Mouse (Mus musculus): ENCODE results near the gene Rps26. TPM values are rescaled to one million over a fixed set of nuclear protein-coding genes. Genes with fewer than 3 reads are reported as not detected.

The Rps26 gene
- 421 and 530 TPM in 2 replicates for polyA plus RNA-seq (2012; rRNA removed)

GRCm38 (mm10) chr10:128626311-128627310, at the start of gene Rps26:
Rps26 (minus strand) TSS chr10:128626747.
- WGBS = 1% methylated on average over 40 of the region's 40 CpGs
- H3K4me1 ChIP-seq (ENCODE audit: control insufficient read depth, insufficient read depth, low read length) = peaks cover 6% of the 10 kb centered on the region

GRCm38 (mm10) chr10:128674469-128675008, 48.0 kb upstream of the Rps26 start:
- TF ChIP-seq CTCF (IDR thresholded peaks at IDR 0.05; ENCODE audit: insufficient read depth, low read length) = peak; percentile 28; the same call in 1 of the 2 replicates
- TF ChIP-seq POLR2A (IDR thresholded peaks at IDR 0.05; ENCODE audit: borderline replicate concordance, extremely low read depth, low read depth, low read length) = no peak
- DNase-seq = no peak

More at GRCm38 (mm10) chr10:128626311-128627310, at the start of gene Rps26:
- H3K4me3 ChIP-seq (replicated peaks; ENCODE audit: extremely low read depth, low read depth, low read length) = peak within 1 kb of the TSS; percentile 93
- TF ChIP-seq CTCF (IDR thresholded peaks at IDR 0.05; ENCODE audit: insufficient read depth, low read length) = no peak
- peak; percentile 95; the same call in 1 of the 2 replicates for TF ChIP-seq POLR2A (IDR thresholded peaks at IDR 0.05; ENCODE audit: borderline replicate concordance, extremely low read depth, low read depth, low read length)
- peak; percentile 80 for DNase-seq

GRCm38 (mm10) chr10:128673763-128674468, 47.4 kb upstream of the Rps26 start, which contains the start of gene Suox:
Suox (minus strand) TSS chr10:128674073.
- peaks cover 2% of the 10 kb centered on the region; the same call in 1 of the 2 replicates for H3K4me1 ChIP-seq (ENCODE audit: control insufficient read depth, insufficient read depth, low read length)
- WGBS = under 1% methylated on average over 58 of the region's 60 CpGs
- TF ChIP-seq CTCF (IDR thresholded peaks at IDR 0.05; ENCODE audit: insufficient read depth, low read length) (no peak), POLR2A (IDR thresholded peaks at IDR 0.05; ENCODE audit: borderline replicate concordance, extremely low read depth, low read depth, low read length) (peak; percentile 51; the same call in 1 of the 2 replicates)
- peak within 1 kb of the TSS; percentile 63 for H3K4me3 ChIP-seq (replicated peaks; ENCODE audit: extremely low read depth, low read depth, low read length)
- DNase-seq = peak; percentile 88

More at GRCm38 (mm10) chr10:128674469-128675008, 48.0 kb upstream of the Rps26 start:
- Histone ChIP-seq H3K4me1 (ENCODE audit: control insufficient read depth, insufficient read depth, low read length) (peaks cover 2% of the 10 kb centered on the region; the same call in 1 of the 2 replicates), H3K4me3 (replicated peaks; ENCODE audit: extremely low read depth, low read depth, low read length) (peak overlapping the region; percentile 63)
- 2% methylated on average over 9 of the region's 9 CpGs for WGBS

GRCm38 (mm10) chr10:128671148-128671547, 44.6 kb upstream of the Rps26 start:
- Histone ChIP-seq H3K4me1 (ENCODE audit: control insufficient read depth, insufficient read depth, low read length) (peaks cover 2% of the 10 kb centered on the region; the same call in 1 of the 2 replicates), H3K4me3 (replicated peaks; ENCODE audit: extremely low read depth, low read depth, low read length) (no peak overlapping the region)
- no peak for TF ChIP-seq CTCF (IDR thresholded peaks at IDR 0.05; ENCODE audit: insufficient read depth, low read length)
- no peak for TF ChIP-seq POLR2A (IDR thresholded peaks at IDR 0.05; ENCODE audit: borderline replicate concordance, extremely low read depth, low read depth, low read length)
- 94% methylated on average over 9 of the region's 9 CpGs for WGBS
- no peak for DNase-seq

- peak; percentile 75 for DNase-seq
- Histone ChIP-seq H3K4me1 (ENCODE audit: control insufficient read depth, insufficient read depth, low read length) (no peaks in the 10 kb centered on the region; the same call in 1 of the 2 replicates), H3K4me3 (replicated peaks; ENCODE audit: extremely low read depth, low read depth, low read length) (peak overlapping the region; percentile 42)
- WGBS = 3% methylated on average over 42 of the region's 42 CpGs
- no peak for TF ChIP-seq POLR2A (IDR thresholded peaks at IDR 0.05; ENCODE audit: borderline replicate concordance, extremely low read depth, low read depth, low read length)
- TF ChIP-seq CTCF (IDR thresholded peaks at IDR 0.05; ENCODE audit: insufficient read depth, low read length) = no peak
These were observed 42.5 kb upstream of the Rps26 start for GRCm38 (mm10) chr10:128668790-128669672.

- Histone ChIP-seq H3K4me3 (replicated peaks; ENCODE audit: extremely low read depth, low read depth, low read length) (no peak overlapping the region), H3K4me1 (ENCODE audit: control insufficient read depth, insufficient read depth, low read length) (no peaks in the 10 kb centered on the region)
- DNase-seq = no peak
- TF ChIP-seq POLR2A (IDR thresholded peaks at IDR 0.05; ENCODE audit: borderline replicate concordance, extremely low read depth, low read depth, low read length) = no peak
- WGBS = 89% methylated on average over 2 of the region's 2 CpGs
These were observed 39.3 kb upstream of the Rps26 start for GRCm38 (mm10) chr10:128665806-128666205.

GRCm38 (mm10) chr10:128665307-128665706, 38.8 kb upstream of the Rps26 start:
- Histone ChIP-seq H3K4me1 (ENCODE audit: control insufficient read depth, insufficient read depth, low read length) (no peaks in the 10 kb centered on the region), H3K4me3 (replicated peaks; ENCODE audit: extremely low read depth, low read depth, low read length) (no peak overlapping the region)
- no peak for DNase-seq
- TF ChIP-seq POLR2A (IDR thresholded peaks at IDR 0.05; ENCODE audit: borderline replicate concordance, extremely low read depth, low read depth, low read length) (no peak), CTCF (IDR thresholded peaks at IDR 0.05; ENCODE audit: insufficient read depth, low read length) (no peak)
- 65% methylated on average over 3 of the region's 3 CpGs for WGBS

GRCm38 (mm10) chr10:128664808-128665207, 38.3 kb upstream of the Rps26 start:
- Histone ChIP-seq H3K4me3 (replicated peaks; ENCODE audit: extremely low read depth, low read depth, low read length) (no peak overlapping the region), H3K4me1 (ENCODE audit: control insufficient read depth, insufficient read depth, low read length) (no peaks in the 10 kb centered on the region)
- no peak for TF ChIP-seq CTCF (IDR thresholded peaks at IDR 0.05; ENCODE audit: insufficient read depth, low read length)
- no peak for TF ChIP-seq POLR2A (IDR thresholded peaks at IDR 0.05; ENCODE audit: borderline replicate concordance, extremely low read depth, low read depth, low read length)
- DNase-seq = no peak
- 66% methylated on average over 3 of the region's 3 CpGs for WGBS

Data from lung, adult 2 months (tissue).